Mouse (Mus musculus) liver, embryonic 12.5 days (tissue): ENCODE data around the gene Gm3055. TPM values are rescaled to one million over a fixed set of nuclear protein-coding genes. Genes with fewer than 3 reads are reported as not detected.
"Not testable (repeated sequence)": the region's sequence is repeated elsewhere in the genome, so short reads cannot be mapped to it uniquely, and the experiment has no call there.

ENCODE experiments used
- ATAC-seq: fragments of 200-750 bp; cut with Nextera tagmentation; 2 replicates; pipeline ENCODE4 v1.8.0; 2017; ENCODE audit warnings: moderate number of reproducible peaks, mild to moderate bottlenecking, moderate library complexity
- H3K27ac ChIP-seq: fragments of 300-500 bp; sonication (generic); 2 replicates; pipeline ENCODE4 v1.5.1; 2016; ENCODE audit warnings: mild to moderate bottlenecking
- H3K27me3 ChIP-seq: fragments of 300-500 bp; sonication (generic); replicated peaks from 2 replicates; pipeline ENCODE4 v1.6.1; 2016; ENCODE audit warnings: mild to moderate bottlenecking, moderate library complexity
- H3K36me3 ChIP-seq: fragments of 300-500 bp; sonication (generic); 2 replicates; pipeline ENCODE4 v1.6.1; 2016; ENCODE audit warnings: mild to moderate bottlenecking, moderate library complexity
- H3K4me1 ChIP-seq: fragments of 300-500 bp; sonication (generic); 2 replicates; pipeline ENCODE4 v1.6.1; 2016
- H3K4me2 ChIP-seq: fragments of 300-500 bp; sonication (generic); 2 replicates; pipeline ENCODE4 v1.6.1; 2016; ENCODE audit warnings: mild to moderate bottlenecking, moderate library complexity
- H3K4me3 ChIP-seq: fragments of 300-500 bp; sonication (generic); 2 replicates; pipeline ENCODE4 v1.5.1; 2016; ENCODE audit warnings: mild to moderate bottlenecking, moderate library complexity
- H3K9ac ChIP-seq: fragments of 300-500 bp; sonication (generic); 2 replicates; pipeline ENCODE4 v1.6.1; 2016; ENCODE audit warnings: mild to moderate bottlenecking, moderate library complexity
- H3K9me3 ChIP-seq: fragments of 300-500 bp; sonication (generic); replicated peaks from 2 replicates; pipeline ENCODE4 v1.6.1; 2016; ENCODE audit warnings: mild to moderate bottlenecking, moderate library complexity
- WGBS: fragments of 180-500 bp; shearing (Covaris S2); methylation state at CpG from one replicate; pipeline ENCODE4 v1.1.7; 2016; ENCODE audit not compliant: insufficient replicate concordance; 5-methylcytosine and 5-hydroxymethylcytosine counted together
- polyA plus RNA-seq: library from polyadenylated mRNA; unstranded; fragments of >200 nt; fragmentation: Nextera tagmentation; extraction: Ambion mirVana; gene quantifications from 2 replicates; pipeline ENCODE4 v1.2.1, GENCODE M21; 2016

Gm3055 gene
- 1.2 and 2.0 TPM in 2 replicates for polyA plus RNA-seq

GRCm38 (mm10) chr10:81770506-81771403 is at the start of gene Gm3055:
Gene Gm3055 (minus strand): TSS chr10:81771161.
- not testable (repeated sequence) for H3K9me3 ChIP-seq

GRCm38 (mm10) chr10:81811899-81812298 is 40.9 kb upstream of the Gm3055 start, which contains the start of gene Gm4767:
Gene Gm4767 (plus strand): TSS chr10:81812186.
- not testable (repeated sequence) for H3K27me3 ChIP-seq, H3K9ac ChIP-seq, H3K9me3 ChIP-seq, H3K27ac ChIP-seq, ATAC-seq, H3K4me2 ChIP-seq, H3K4me3 ChIP-seq, H3K36me3 ChIP-seq, H3K4me1 ChIP-seq
- WGBS = 16% methylated on average over 14 of the region's 20 CpGs

More at GRCm38 (mm10) chr10:81770506-81771403, at the start of gene Gm3055:
- ATAC-seq = peak; percentile 86
- H3K27ac ChIP-seq, H3K27me3 ChIP-seq, H3K4me1 ChIP-seq, H3K4me2 ChIP-seq, H3K36me3 ChIP-seq, H3K4me3 ChIP-seq, H3K9ac ChIP-seq: not testable (repeated sequence)
- WGBS = no CpG with 5 or more reads among the region's 43 CpGs

GRCm38 (mm10) chr10:81771404-81771777 is 430 bp upstream of the Gm3055 start:
- WGBS = no CpG with 5 or more reads among the region's 3 CpGs
- not testable (repeated sequence) for H3K9me3 ChIP-seq, H3K4me2 ChIP-seq, H3K4me1 ChIP-seq, H3K27ac ChIP-seq, H3K4me3 ChIP-seq, H3K9ac ChIP-seq, H3K36me3 ChIP-seq, H3K27me3 ChIP-seq
- 0 out of 2 replicates have a peak, but pooled peaks have one; percentile 27 for ATAC-seq

GRCm38 (mm10) chr10:81704531-81705301 is 66.2 kb downstream of the Gm3055 start, which contains the start of gene Zfp433:
Gene Zfp433 (plus strand): TSS chr10:81704825.
- WGBS = no CpG with 5 or more reads among the region's 46 CpGs
- not testable (repeated sequence) for H3K9me3 ChIP-seq, H3K4me3 ChIP-seq, H3K27me3 ChIP-seq, H3K27ac ChIP-seq, H3K9ac ChIP-seq, H3K4me1 ChIP-seq, H3K4me2 ChIP-seq, H3K36me3 ChIP-seq
- ATAC-seq = peak; percentile 100

Other genes starting within 250 kb of the Gm3055 start
- gene Gna15, start 246.9 kb downstream of the Gm3055 start, polyA plus RNA-seq = 7.0 and 7.3 TPM in 2 replicates
- 27.7 and 28.3 TPM in 2 replicates for gene Gna11, start 226.0 kb downstream of the Gm3055 start, polyA plus RNA-seq
- gene Aes, start 211.7 kb downstream of the Gm3055 start, polyA plus RNA-seq = 263 and 270 TPM in 2 replicates
- gene Tle2, start 196.6 kb downstream of the Gm3055 start, polyA plus RNA-seq = 4.8 and 5.1 TPM in 2 replicates
- 8.1 and 12.1 TPM in 2 replicates for gene Tle6, start 170.1 kb downstream of the Gm3055 start, polyA plus RNA-seq
- 0.46 and 0.78 TPM in 2 replicates for gene BC025920, start 164.9 kb downstream of the Gm3055 start, polyA plus RNA-seq
- 12.7 and 14.7 TPM in 2 replicates for gene Sirt6, start 143.4 kb downstream of the Gm3055 start, polyA plus RNA-seq
- gene Ankrd24, start 142.6 kb downstream of the Gm3055 start, polyA plus RNA-seq = 3.8 and 4.5 TPM in 2 replicates
- gene Gm10778, start 122.1 kb downstream of the Gm3055 start, polyA plus RNA-seq = 2.3 and 2.5 TPM in 2 replicates
- gene Zfp433, start 66.3 kb downstream of the Gm3055 start, polyA plus RNA-seq = 4.4 and 6.4 TPM in 2 replicates
- 1.5 and 1.6 TPM in 2 replicates for gene Gm4767, start 41.0 kb upstream of the Gm3055 start, polyA plus RNA-seq
- gene Gm32687, start 92.8 kb upstream of the Gm3055 start, polyA plus RNA-seq = 2.5 and 2.8 TPM in 2 replicates
- 0.45 and 0.90 TPM in 2 replicates for gene Zfp781, start 159.3 kb upstream of the Gm3055 start, polyA plus RNA-seq